Mouse (Mus musculus) c-Kit-positive CD71-positive TER-119-negative erythroid progenitor cells, embryonic 14.5 days (primary cell): ENCODE measurements at regions not wholly inside any gene's neighbourhood (a gene's known extent, or its start where the extent isn't known, plus 50 kb on each side); places are given as distances from the start of the nearest gene placed in this dataset.
"Not testable (repeated sequence)": the region's sequence is repeated elsewhere in the genome, so short reads cannot be mapped to it uniquely, and the experiment has no call there.

ENCODE experiments used
- DNase-seq: peaks from one replicate; pipeline ENCODE4 v3.0.0-alpha.2; 2013; ENCODE audit warnings: low read depth

- DNase-seq = no peak
These were observed 222.5 kb downstream of the Dact1 start for GRCm38 (mm10) chr12:71532161-71532560.

DNA sequence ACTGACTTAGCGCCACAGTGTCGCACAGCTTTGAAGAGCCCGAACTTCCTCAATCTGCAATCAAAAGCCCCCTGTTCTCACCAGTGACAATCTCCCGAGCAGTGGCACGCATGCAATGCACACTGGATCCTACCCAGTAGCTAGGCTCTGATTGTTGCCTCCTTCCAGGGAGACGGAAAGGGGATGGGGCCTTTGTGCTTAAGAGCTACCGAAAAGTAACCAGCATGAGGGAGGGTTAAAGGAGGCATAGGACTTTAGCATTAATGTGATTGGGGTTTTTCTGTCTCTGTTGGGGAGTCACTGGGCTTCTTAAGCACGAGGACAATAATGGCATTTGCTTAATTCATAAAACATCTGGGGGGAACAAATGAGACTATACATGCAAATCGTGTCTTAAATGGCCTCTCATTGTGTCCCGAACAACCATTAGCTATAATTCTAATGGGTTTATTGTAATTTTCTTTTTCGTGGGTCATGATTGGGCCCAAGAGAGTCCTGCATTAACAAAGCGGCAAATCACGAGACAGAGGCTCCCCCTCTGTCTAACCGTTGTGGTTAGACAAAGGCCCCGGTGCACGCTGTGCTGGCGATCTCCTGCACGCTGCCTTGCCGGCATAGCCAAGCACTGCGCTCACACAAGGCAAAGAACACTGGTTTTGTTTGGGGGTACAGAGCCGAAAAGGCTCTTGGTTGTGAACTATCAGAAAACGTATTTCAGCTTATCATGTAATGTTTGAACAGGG, 223.2 kb downstream of the Dact1 start:
- no peak for DNase-seq

DNA sequence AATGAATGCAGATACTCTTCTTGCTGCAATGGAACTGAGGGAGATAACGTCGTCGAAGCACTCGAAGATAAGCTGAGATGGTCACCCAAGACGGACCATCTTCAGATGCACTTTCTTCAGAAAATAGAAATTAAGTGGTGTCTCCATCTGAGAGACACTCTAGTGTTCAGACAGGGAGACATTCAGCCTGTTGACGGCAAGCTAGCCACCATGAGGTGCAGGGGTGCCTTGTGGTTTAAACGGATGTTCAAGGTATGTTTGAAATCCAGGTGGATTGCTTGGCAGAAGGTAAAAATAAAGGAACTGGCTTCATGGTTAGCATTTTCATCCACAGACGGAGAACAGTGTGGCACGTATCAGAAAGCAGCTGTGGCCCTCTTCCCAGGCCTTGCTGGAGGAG, 224.0 kb downstream of the Dact1 start:
- DNase-seq = no peak

DNA sequence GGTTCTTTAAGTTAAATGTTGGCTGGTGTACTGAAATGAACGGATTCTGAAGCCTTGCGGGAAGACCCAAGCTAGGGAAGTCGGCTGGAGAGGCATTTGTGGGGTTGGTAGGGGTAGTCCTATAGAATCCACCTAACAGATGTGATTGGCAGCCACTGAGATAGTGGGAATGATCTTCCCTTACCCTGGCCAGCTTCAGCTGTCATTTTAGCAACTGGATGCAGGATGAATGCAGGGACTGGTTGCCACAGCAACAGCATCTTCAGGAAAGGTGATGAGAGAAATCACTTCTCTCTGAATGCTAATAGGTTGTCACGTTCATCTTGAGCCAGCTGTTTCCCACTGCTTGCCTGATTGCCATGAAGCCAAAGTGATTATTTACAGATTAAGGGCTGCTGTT, 224.5 kb downstream of the Dact1 start:
- no peak for DNase-seq

DNA sequence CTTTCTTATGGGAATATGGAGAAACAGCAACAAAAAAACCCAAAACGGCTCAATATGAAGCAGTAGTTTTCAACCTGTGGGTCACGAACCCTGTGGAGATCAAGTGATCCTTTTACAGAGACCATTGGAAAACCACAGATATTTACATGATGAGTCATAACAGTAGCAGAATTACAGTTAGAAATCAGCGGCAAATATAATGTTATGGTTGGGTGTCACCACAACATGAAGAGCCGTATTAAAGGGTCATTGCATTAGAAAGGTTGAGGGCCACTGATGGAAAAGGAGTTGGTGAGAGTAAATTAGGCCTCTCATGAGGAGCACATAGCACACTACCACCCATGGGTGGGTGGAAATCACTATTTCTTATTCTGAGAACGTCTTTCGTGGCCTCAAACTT, 225.6 kb downstream of the Dact1 start:
- no peak for DNase-seq

DNA sequence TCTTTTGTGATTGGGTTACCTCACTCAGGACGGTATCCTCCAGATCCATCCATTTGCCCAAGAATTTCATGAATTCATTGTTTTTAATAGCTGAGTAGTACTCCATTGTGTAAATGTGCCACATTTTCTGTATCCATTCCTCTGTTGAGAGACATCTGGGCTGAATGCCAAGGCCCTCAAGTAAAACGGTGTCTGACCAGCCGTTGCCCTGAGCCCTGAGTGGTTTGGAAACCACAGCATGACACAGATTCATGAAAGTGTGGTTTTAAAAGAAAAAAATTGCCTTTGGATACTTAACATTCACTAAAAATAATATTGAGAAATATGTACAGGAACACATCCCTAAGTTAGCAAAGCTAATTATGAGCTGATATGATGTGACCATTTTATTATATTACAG, 226.1 kb downstream of the Dact1 start:
- DNase-seq = not testable (repeated sequence)

GRCm38 (mm10) chr12:71538691-71539090, 229.0 kb downstream of the Dact1 start:
- no peak for DNase-seq

DNA sequence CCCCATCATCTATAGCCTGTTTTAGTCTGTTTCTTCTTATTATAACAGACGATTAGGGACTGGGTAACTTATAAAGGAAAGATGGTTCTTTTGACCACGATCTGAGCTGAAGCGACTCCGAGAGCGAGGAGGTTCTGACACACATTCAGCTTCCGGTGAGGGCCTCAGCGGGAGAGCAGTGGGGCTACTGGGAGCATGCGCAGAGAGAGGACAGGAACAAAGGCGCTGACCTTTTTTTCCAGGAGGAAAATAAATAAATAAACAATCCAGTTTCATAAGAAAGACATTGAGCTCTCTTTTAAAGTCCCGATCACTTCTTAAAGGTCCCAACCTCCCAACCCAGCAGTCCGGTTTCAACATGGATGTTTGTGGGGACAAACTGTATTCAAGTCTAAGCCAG, 230.6 kb downstream of the Dact1 start:
- no peak for DNase-seq

GRCm38 (mm10) chr12:71541961-71542360, 232.3 kb downstream of the Dact1 start:
- no peak for DNase-seq

- DNase-seq = no peak
These were observed 234.0 kb downstream of the Dact1 start for GRCm38 (mm10) chr12:71543571-71544119.

- no peak for DNase-seq
These were observed 234.9 kb downstream of the Dact1 start for GRCm38 (mm10) chr12:71544401-71545159.

DNA sequence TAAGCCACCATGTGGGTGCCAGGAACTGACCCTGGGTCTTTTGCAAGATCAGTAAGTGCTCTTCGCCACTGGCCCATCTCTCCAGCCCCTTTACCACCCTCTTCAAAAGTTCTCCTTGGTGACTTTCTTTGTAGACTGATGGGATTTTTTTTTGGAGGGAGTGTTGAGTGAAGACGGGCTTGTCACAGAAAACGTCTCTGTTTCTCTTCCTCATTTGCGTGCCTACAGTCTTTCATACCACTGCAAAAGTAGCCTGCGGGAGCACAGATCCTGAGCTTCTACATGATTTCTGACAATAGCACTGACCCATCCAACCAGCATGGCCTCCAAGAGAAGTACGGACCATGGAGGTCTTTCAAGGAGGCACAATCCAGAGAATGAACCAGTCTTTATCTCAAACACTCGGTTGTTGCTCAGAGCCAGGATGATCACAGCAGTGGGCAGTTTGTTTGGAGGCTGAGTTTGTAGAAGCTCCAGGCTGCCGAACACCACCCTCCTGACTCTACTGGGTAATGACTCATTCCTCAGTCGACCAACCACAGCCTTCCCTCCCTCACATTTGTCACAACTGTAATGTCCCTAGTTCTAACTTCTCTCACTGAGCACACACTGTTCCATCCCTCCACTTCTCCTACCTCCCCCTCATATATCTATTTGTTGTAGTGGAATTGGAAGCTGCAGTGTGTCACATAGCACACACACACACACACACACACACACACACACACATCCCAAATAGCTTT, 237.0 kb downstream of the Dact1 start:
- DNase-seq = no peak

DNA sequence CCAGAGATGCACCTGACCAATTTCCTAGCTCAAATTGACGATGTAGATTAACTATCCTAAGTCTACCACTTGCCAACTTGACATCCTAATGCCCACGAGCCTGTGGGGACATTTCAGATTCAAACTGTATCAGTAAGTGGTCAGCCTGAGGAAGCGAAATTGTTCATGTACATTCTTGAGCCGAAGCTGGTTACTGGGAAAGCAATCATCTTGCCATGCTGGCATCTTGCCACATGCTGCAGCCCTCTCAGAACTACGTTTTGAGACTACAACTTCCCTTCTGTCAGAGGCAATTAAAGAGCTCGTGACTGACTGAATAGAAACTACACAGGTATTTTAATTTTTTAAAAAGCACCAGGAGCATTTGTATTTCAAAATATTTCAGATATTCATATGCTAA, 239.7 kb downstream of the Dact1 start:
- no peak for DNase-seq

- no peak for DNase-seq
These were observed 244.5 kb downstream of the Dact1 start for GRCm38 (mm10) chr12:71554212-71554611.

DNA sequence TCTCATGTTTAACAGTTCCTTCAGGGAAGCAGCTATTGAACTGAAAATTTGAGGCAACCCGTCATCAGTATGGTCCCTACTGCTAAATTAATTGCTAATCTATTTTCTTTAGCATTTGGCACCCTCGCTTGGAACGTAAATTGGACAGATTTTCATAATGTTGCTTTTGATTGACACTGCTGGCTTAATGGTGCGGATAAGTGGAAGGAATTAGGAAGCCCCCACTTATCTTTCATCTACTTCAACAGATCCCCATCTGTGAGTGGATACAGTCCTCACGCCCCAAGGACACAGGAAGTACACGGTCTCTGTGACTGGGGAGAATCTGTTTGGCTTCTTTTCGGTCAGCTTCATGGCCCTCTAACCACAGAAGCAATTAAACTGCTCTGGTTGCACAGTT, 251.6 kb downstream of the Dact1 start:
- no peak for DNase-seq

- DNase-seq = no peak
These were observed 252.4 kb downstream of the Dact1 start for GRCm38 (mm10) chr12:71561918-71562572.

DNA sequence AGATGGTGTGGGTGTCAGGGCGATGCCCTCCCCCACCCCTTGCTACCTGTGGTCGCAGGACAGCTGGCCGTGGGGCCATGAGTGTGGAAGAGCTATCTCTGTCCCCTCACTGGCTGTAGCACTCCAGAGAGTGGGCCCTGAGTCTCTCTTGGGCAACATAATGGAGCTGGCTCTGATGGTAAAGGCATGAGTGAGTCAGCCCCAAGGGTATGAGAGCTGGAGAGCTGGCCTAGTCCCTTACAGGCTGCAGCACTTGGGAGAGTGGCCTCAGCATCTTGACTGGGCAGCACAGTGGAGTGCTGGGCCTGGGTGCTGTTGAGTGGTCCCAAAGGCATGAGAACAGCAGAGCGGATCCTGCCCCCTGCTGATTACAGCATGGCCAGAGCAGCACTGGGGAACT, 253.5 kb downstream of the Dact1 start:
- DNase-seq = no peak

- DNase-seq = no peak
These were observed 256.7 kb downstream of the Dact1 start for GRCm38 (mm10) chr12:71566371-71566770.

DNA sequence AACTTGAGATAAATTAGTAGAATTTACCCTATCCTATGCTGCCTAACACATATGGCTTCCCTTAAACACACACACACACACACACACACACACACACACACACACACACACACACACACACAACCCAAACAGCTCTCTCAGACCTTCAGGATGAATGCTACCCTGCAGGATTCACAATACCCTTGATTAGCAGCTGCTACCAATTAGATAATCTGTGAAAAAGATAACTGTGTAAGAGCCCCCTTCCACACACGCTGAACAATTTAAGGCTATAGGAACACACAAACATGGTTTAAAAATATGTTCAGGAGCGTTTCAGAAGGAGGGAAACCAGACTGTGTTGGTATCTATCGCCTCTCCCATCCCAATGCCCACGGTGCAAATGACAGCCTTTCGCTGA, 258.6 kb downstream of the Dact1 start:
- no peak for DNase-seq

DNA sequence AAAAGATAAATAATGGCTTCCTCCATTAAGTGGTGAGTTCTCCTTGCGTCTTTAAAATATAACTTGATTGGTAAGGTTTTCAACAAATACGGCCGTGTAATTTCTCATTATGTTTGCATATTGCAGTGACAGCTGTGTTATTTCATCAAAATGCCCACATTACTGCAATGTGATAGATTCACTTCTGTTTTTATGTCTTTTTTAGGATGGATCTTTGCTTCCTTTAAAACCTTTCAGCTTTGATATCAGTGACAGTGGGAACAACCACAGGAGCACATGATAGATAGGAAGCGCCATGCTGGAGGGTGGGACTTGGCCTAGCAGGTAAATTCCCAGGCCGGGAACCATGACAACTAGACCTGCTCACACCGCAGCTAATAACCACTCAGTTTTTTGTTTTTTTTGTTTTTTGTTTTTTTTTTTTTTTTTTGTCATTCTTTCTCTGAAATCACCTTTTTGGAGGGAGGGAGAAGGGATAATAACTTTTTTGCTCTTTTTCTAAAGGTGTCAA, 259.3 kb downstream of the Dact1 start:
- DNase-seq = no peak

DNA sequence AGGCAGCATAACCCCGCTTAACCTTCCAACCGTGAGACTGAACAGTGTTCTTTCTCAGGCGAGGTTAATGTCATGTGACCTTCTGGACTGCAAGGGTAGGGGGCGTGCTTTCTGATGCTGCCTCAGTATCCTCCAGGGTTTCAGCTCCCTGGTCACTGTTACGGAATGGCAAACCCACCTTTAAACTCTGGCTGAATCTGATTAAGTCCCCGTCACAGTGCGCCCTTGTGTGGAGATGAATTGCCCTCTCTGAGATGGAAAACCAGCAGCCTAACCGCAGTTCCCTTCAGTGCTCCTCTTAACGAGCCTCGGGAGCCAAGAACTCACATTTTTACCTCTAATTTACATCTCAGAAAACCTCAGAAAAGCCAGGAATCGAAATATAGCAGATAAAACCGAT, 260.0 kb downstream of the Dact1 start:
- DNase-seq = no peak

- no peak for DNase-seq
These were observed 260.4 kb downstream of the Dact1 start for GRCm38 (mm10) chr12:71570116-71570515.
